Mouse (Mus musculus) CH12F3 (cell line): ENCODE measurements around the gene Stpg4.

Experiments used
- in situ Hi-C: fragments of 300-500 bp; cut with MboI; formaldehyde crosslinking; loops from 2 replicates; pipeline ENCODE4 v1.14.3; 2020; ENCODE audit warnings: low sequenced_read_pairs

Gene Stpg4

GRCm38 (mm10) chr17:87352106-87352897 is 75.2 kb downstream of the Stpg4 start:
- in situ Hi-C loops: no loop called here

- in situ Hi-C loops: no loop called here
Measured at GRCm38 (mm10) chr17:87351241-87352105, 76.1 kb downstream of the Stpg4 start.

- in situ Hi-C loops: no loop called here
Measured at GRCm38 (mm10) chr17:87350471-87351240, 76.9 kb downstream of the Stpg4 start.

- in situ Hi-C loops: no loop called here
Measured at GRCm38 (mm10) chr17:87349575-87349974, 78.0 kb downstream of the Stpg4 start.

- in situ Hi-C loops: no loop called here
Measured at GRCm38 (mm10) chr17:87349069-87349468, 78.5 kb downstream of the Stpg4 start.

GRCm38 (mm10) chr17:87348353-87348752 is 79.2 kb downstream of the Stpg4 start:
- in situ Hi-C loops: no loop called here

- in situ Hi-C loops: no loop called here
Measured at GRCm38 (mm10) chr17:87345252-87345593, 82.3 kb downstream of the Stpg4 start.

- in situ Hi-C loops: no loop called here
Measured at GRCm38 (mm10) chr17:87344441-87345251, 82.9 kb downstream of the Stpg4 start.

GRCm38 (mm10) chr17:87343060-87343703 is 84.4 kb downstream of the Stpg4 start:
- in situ Hi-C loops: no loop called here
